Comparison of ENCODE assay signal across 19 mouse cellular contexts in genomic region chr17:25454272-25454671, GRCm38 (mm10). TPM values are rescaled to one million over a fixed set of nuclear protein-coding genes. Genes with fewer than 3 reads are reported as not detected.
DNase-seq lines count a peak whose midpoint lies in the region; ATAC-seq and TF ChIP-seq lines count a peak whose summit lies in the region.
"Had no signal": no experiment of that assay in that cellular context is flagged by ENCODE, and none has a peak within 500 bp of the region (broad histone marks: within the 10 kb centered on the region; RNA-seq: fewer than 3 reads in every experiment).

Gene Tekt4 (plus strand): TSS chr17:25454615.

- DNase-seq in hindbrain, embryonic 10.5 days (ENCODE audit: low spot score) = no peak
- no peak for DNase-seq in hindbrain, embryonic 11.5 days (ENCODE audit: low spot score)
- DNase-seq in hindbrain, postnatal 0 days (ENCODE audit: low spot score) = peak; percentile 35
- no peak for DNase-seq in stomach, postnatal 0 days (ENCODE audit: low spot score)
- no peak for DNase-seq in gastrocnemius, postnatal 36 days
- DNase-seq: adrenal gland, postnatal 10 days; cerebellum, adult 9-11 months; embryo, embryonic 11 days; gastrocnemius, postnatal 14 days; left cerebral cortex, postnatal 4 days; lung, postnatal 4 days; right cerebral cortex, postnatal 4 days; thymus, adult 2 months had no signal

- no peaks in the 10 kb centered on the region for H3K9me3 ChIP-seq in hindbrain, embryonic 10.5 days
- H3K9me3 ChIP-seq in hindbrain, embryonic 11.5 days (ENCODE audit: control insufficient read depth, low read length) = no peaks in the 10 kb centered on the region
- H3K9me3 ChIP-seq in midbrain, embryonic 12.5 days = no peaks in the 10 kb centered on the region
- H3K9me3 ChIP-seq in midbrain, embryonic 16.5 days (replicated peaks; ENCODE audit: control insufficient read depth, low read length, poor library complexity, severe bottlenecking) = no peaks in the 10 kb centered on the region
- H3K9me3 ChIP-seq in hindbrain, postnatal 0 days (ENCODE audit: low read length) = no peaks in the 10 kb centered on the region
- no peaks in the 10 kb centered on the region for H3K9me3 ChIP-seq in stomach, postnatal 0 days (ENCODE audit: control insufficient read depth, low read length)
- H3K9me3 ChIP-seq: liver, embryonic 15.5 days had no signal

- 0 out of 2 replicates have a peak within 1 kb of the TSS, but pooled peaks have one; percentile 54 for H3K27ac ChIP-seq in hindbrain, embryonic 10.5 days
- H3K27ac ChIP-seq in hindbrain, embryonic 11.5 days (ENCODE audit: low read depth, low read length) = no peak within 1 kb of the TSS
- H3K27ac ChIP-seq in midbrain, embryonic 12.5 days (replicated peaks) = no peak within 1 kb of the TSS
- no peak within 1 kb of the TSS for H3K27ac ChIP-seq in midbrain, embryonic 16.5 days (ENCODE audit: low read length)
- peak within 1 kb of the TSS; percentile 20; the same call in 1 of the 2 replicates for H3K27ac ChIP-seq in hindbrain, postnatal 0 days
- H3K27ac ChIP-seq in stomach, postnatal 0 days (replicated peaks) = no peak within 1 kb of the TSS
- H3K27ac ChIP-seq: kidney, postnatal 0 days; liver, embryonic 15.5 days had no signal

- no peak for TF ChIP-seq EP300 in stomach, postnatal 0 days (optimal IDR thresholded peaks at IDR 0.05)

- ATAC-seq in hindbrain, embryonic 11.5 days (ENCODE audit: low FRiP score) = no peak
- ATAC-seq in midbrain, embryonic 12.5 days (ENCODE audit: low FRiP score, low read depth) = no peak
- no peak for ATAC-seq in midbrain, embryonic 16.5 days
- 0 out of 2 replicates have a peak, but pooled peaks have one; percentile 48 for ATAC-seq in hindbrain, postnatal 0 days
- ATAC-seq in stomach, postnatal 0 days (ENCODE audit: low FRiP score, low TSS enrichment) = no peak
- ATAC-seq: CD4-positive, CD25-positive, alpha-beta regulatory T cell, adult 4 months had no signal

- H3K4me2 ChIP-seq in hindbrain, embryonic 11.5 days (replicated peaks; ENCODE audit: low read depth, low read length) = no peak within 1 kb of the TSS
- H3K4me2 ChIP-seq in midbrain, embryonic 12.5 days (replicated peaks) = no peak within 1 kb of the TSS
- no peak within 1 kb of the TSS for H3K4me2 ChIP-seq in midbrain, embryonic 16.5 days (ENCODE audit: low read length)
- H3K4me2 ChIP-seq in hindbrain, postnatal 0 days (ENCODE audit: low read depth, low read length) = no peak within 1 kb of the TSS
- no peak within 1 kb of the TSS for H3K4me2 ChIP-seq in stomach, postnatal 0 days (replicated peaks; ENCODE audit: low read depth)
- H3K4me2 ChIP-seq: liver, embryonic 15.5 days had no signal

- H3K4me3 ChIP-seq in hindbrain, embryonic 10.5 days = no peak within 1 kb of the TSS
- H3K4me3 ChIP-seq in hindbrain, embryonic 11.5 days (ENCODE audit: low read depth, low read length) = no peak within 1 kb of the TSS
- H3K4me3 ChIP-seq in midbrain, embryonic 12.5 days = no peak within 1 kb of the TSS
- no peak within 1 kb of the TSS for H3K4me3 ChIP-seq in midbrain, embryonic 16.5 days (ENCODE audit: low read depth, low read length)
- H3K4me3 ChIP-seq in hindbrain, postnatal 0 days (ENCODE audit: low read length) = no peak within 1 kb of the TSS
- no peak within 1 kb of the TSS for H3K4me3 ChIP-seq in stomach, postnatal 0 days (ENCODE audit: low read depth, low read length)
- H3K4me3 ChIP-seq: liver, embryonic 15.5 days had no signal

- intact Hi-C loops in gastrocnemius, postnatal 36 days (cut with DNase I) = no loop called here

- 42% methylated on average over 2 of the region's 2 CpGs for WGBS in hindbrain, embryonic 10.5 days
- WGBS in hindbrain, embryonic 11.5 days = 44% methylated on average over 2 of the region's 2 CpGs
- 37% methylated on average over 2 of the region's 2 CpGs for WGBS in midbrain, embryonic 12.5 days
- WGBS in midbrain, embryonic 16.5 days = 30% methylated on average over 2 of the region's 2 CpGs
- 24% methylated on average over 2 of the region's 2 CpGs for WGBS in hindbrain, postnatal 0 days
- WGBS in stomach, postnatal 0 days = 34% methylated on average over 2 of the region's 2 CpGs

- H3K4me1 ChIP-seq in hindbrain, embryonic 10.5 days (replicated peaks) = peaks cover 28% of the 10 kb centered on the region
- H3K4me1 ChIP-seq in hindbrain, embryonic 11.5 days (replicated peaks; ENCODE audit: control insufficient read depth, insufficient read depth, low read length) = no peaks in the 10 kb centered on the region
- H3K4me1 ChIP-seq in midbrain, embryonic 12.5 days = no peaks in the 10 kb centered on the region; the same call in 1 of the 2 replicates
- peaks cover 6% of the 10 kb centered on the region for H3K4me1 ChIP-seq in midbrain, embryonic 16.5 days (ENCODE audit: control insufficient read depth, insufficient read depth, low read length)
- peaks cover 6% of the 10 kb centered on the region for H3K4me1 ChIP-seq in hindbrain, postnatal 0 days (ENCODE audit: insufficient read depth, low read length)
- no peaks in the 10 kb centered on the region for H3K4me1 ChIP-seq in stomach, postnatal 0 days (replicated peaks; ENCODE audit: control insufficient read depth, insufficient read depth)
- H3K4me1 ChIP-seq: liver, embryonic 15.5 days had no signal

- H3K9ac ChIP-seq in hindbrain, embryonic 11.5 days (ENCODE audit: low read depth, low read length) = no peak within 1 kb of the TSS
- 0 out of 2 replicates have a peak within 1 kb of the TSS, but pooled peaks have one; percentile 15 for H3K9ac ChIP-seq in midbrain, embryonic 12.5 days (replicated peaks)
- no peak within 1 kb of the TSS for H3K9ac ChIP-seq in midbrain, embryonic 16.5 days (ENCODE audit: low read depth, low read length)
- H3K9ac ChIP-seq in hindbrain, postnatal 0 days (replicated peaks; ENCODE audit: low read length) = 0 out of 2 replicates have a peak within 1 kb of the TSS, but pooled peaks have one; percentile 0
- H3K9ac ChIP-seq in stomach, postnatal 0 days (ENCODE audit: low read length) = 0 out of 2 replicates have a peak within 1 kb of the TSS, but pooled peaks have one; percentile 23
- H3K9ac ChIP-seq: liver, embryonic 15.5 days had no signal

- no peaks in the 10 kb centered on the region for H3K36me3 ChIP-seq in hindbrain, embryonic 10.5 days
- no peaks in the 10 kb centered on the region for H3K36me3 ChIP-seq in hindbrain, embryonic 11.5 days (ENCODE audit: control insufficient read depth, insufficient read depth, low read length)
- H3K36me3 ChIP-seq in midbrain, embryonic 12.5 days = no peaks in the 10 kb centered on the region
- no peaks in the 10 kb centered on the region for H3K36me3 ChIP-seq in midbrain, embryonic 16.5 days (ENCODE audit: control insufficient read depth, insufficient read depth, low read length)
- H3K36me3 ChIP-seq in hindbrain, postnatal 0 days (ENCODE audit: insufficient read depth, low read length) = no peaks in the 10 kb centered on the region
- H3K36me3 ChIP-seq in stomach, postnatal 0 days (ENCODE audit: control insufficient read depth, insufficient read depth, low read length) = no peaks in the 10 kb centered on the region
- H3K36me3 ChIP-seq: liver, embryonic 15.5 days had no signal

- no peak for TF ChIP-seq CTCF in hindbrain, postnatal 0 days (IDR thresholded peaks at IDR 0.05; ENCODE audit: low read depth)
- no peak for TF ChIP-seq CTCF in stomach, postnatal 0 days (IDR thresholded peaks at IDR 0.05; ENCODE audit: low read depth)

- no peaks in the 10 kb centered on the region for H3K27me3 ChIP-seq in hindbrain, embryonic 10.5 days (ENCODE audit: insufficient read depth, poor library complexity, severe bottlenecking)
- H3K27me3 ChIP-seq in hindbrain, embryonic 11.5 days (ENCODE audit: control insufficient read depth, insufficient read depth, low read length) = no peaks in the 10 kb centered on the region
- peaks cover 10% of the 10 kb centered on the region; the same call in 1 of the 2 replicates for H3K27me3 ChIP-seq in midbrain, embryonic 12.5 days
- no peaks in the 10 kb centered on the region for H3K27me3 ChIP-seq in midbrain, embryonic 16.5 days (ENCODE audit: control insufficient read depth, insufficient read depth, low read depth, low read length)
- no peaks in the 10 kb centered on the region for H3K27me3 ChIP-seq in hindbrain, postnatal 0 days (ENCODE audit: insufficient read depth, low read length)
- H3K27me3 ChIP-seq in stomach, postnatal 0 days (ENCODE audit: control insufficient read depth, insufficient read depth, low read length) = no peaks in the 10 kb centered on the region
- H3K27me3 ChIP-seq: liver, embryonic 15.5 days had no signal

RNA-seq across cellular contexts. Expression of gene Tekt4, which starts in this region (rescaled TPM):
- polyA plus RNA-seq in hindbrain, embryonic 10.5 days (2016; fragmentation: Nextera tagmentation; extraction: Ambion mirVana) = 1.2 and 2.8 TPM in 2 replicates
- polyA plus RNA-seq in hindbrain, embryonic 11.5 days (2014; fragmentation: Nextera tagmentation; extraction: Ambion mirVana) = 1.3 and 1.8 TPM in 2 replicates
- 0.14 and 0.22 TPM in 2 replicates for polyA plus RNA-seq in midbrain, embryonic 12.5 days (2016; fragmentation: Nextera tagmentation; extraction: Ambion mirVana)
- polyA plus RNA-seq in midbrain, embryonic 16.5 days (2015; fragmentation: Nextera tagmentation; extraction: Ambion mirVana) = 1.5 TPM in 2 replicates
- total RNA-seq in hindbrain, postnatal 0 days (2014; rRNA removed) = 5.7 and 7.4 TPM in 2 replicates
- 2.3 and 3.2 TPM in 2 replicates for polyA plus RNA-seq in hindbrain, postnatal 0 days (2015; fragmentation: Nextera tagmentation; extraction: Ambion mirVana)
- 0.06 TPM in 1 of 2 replicates, not detected in the other for polyA plus RNA-seq in stomach, postnatal 0 days (2015; fragmentation: Nextera tagmentation; extraction: Ambion mirVana)
- total RNA-seq in gastrocnemius, postnatal 36 days (2021) = not detected
- total RNA-seq: adrenal gland, postnatal 10 days; gastrocnemius, postnatal 14 days; MEL had no signal
- polyA plus RNA-seq: CD4-positive, CD25-positive, alpha-beta regulatory T cell, adult 4 months; kidney, postnatal 0 days; liver, embryonic 15.5 days had no signal

Comparison
In these comparisons a context has a peak if more than half of its experiments do, and no peak if none do; other contexts are left out.
1. H3K27ac ChIP-seq: peak in hindbrain, embryonic 10.5 days (single experiment) and hindbrain, postnatal 0 days (single experiment); none in hindbrain, embryonic 11.5 days (single experiment), midbrain, embryonic 12.5 days (single experiment), midbrain, embryonic 16.5 days (single experiment) and stomach, postnatal 0 days (single experiment).
2. H3K9ac ChIP-seq: peak in midbrain, embryonic 12.5 days (single experiment), hindbrain, postnatal 0 days (single experiment) and stomach, postnatal 0 days (single experiment); none in hindbrain, embryonic 11.5 days (single experiment) and midbrain, embryonic 16.5 days (single experiment).